Mouse (Mus musculus): Measurements from ENCODE around the gene Smoc2. TPM values are rescaled to one million over a fixed set of nuclear protein-coding genes. Genes with fewer than 3 reads are reported as not detected.

Gene Smoc2
- polyA plus RNA-seq, 1 experiment, result 33.5 TPM

DNA sequence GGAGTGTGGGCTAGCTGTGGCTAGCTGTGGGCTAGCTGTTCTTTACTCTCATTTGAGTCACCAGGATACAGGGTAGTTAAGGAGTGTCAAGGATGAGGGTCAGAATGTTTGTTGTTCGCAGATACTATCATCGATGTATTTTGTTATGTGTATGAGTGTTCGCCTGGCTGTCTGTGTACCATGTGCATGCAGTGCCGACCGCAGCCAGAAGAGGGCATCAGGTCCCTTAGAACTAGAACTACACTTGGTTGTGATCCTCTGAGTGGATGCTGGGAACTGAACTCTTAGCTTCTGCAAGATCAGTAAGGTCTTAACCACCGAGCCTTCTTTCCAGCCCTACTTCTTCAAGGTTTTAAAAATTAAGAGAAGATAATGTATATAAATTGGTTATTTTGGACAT lies 24.4 kb downstream of the Smoc2 start:
- Histone ChIP-seq H3K4me1 (ENCODE audit: control insufficient read depth, insufficient read depth, insufficient read length, low read length) (no peaks in the 10 kb centered on the region), H3K27ac (replicated peaks; ENCODE audit: low read depth, low read length) (no peak overlapping the region), H3K4me3 (ENCODE audit: insufficient read depth, low read depth, low read length) (no peak overlapping the region)

DNA sequence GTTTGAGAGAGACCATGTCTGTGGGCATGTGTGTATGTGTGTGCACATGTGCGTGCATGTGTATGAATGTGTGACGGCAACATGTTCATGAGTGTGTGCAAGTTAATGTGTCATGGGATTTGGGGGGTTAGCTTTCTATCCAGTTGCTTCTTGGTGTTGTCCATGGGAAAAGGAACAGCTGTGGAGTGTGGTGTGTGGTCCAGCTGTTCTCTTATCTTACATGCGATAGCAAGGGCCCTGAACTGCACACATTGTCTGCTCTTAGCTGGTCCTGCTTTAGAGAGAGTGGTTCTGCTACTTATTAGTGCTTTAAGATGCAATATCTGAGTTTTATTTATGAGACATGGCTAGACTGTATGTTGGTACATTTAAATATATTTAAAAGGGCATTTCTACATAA lies 30.6 kb downstream of the Smoc2 start:
- no peak overlapping the region for H3K4me3 ChIP-seq (ENCODE audit: insufficient read depth, low read depth, low read length)
- H3K27ac ChIP-seq (replicated peaks; ENCODE audit: low read depth, low read length), result no peak overlapping the region
- H3K4me1 ChIP-seq (ENCODE audit: control insufficient read depth, insufficient read depth, insufficient read length, low read length), result no peaks in the 10 kb centered on the region

DNA sequence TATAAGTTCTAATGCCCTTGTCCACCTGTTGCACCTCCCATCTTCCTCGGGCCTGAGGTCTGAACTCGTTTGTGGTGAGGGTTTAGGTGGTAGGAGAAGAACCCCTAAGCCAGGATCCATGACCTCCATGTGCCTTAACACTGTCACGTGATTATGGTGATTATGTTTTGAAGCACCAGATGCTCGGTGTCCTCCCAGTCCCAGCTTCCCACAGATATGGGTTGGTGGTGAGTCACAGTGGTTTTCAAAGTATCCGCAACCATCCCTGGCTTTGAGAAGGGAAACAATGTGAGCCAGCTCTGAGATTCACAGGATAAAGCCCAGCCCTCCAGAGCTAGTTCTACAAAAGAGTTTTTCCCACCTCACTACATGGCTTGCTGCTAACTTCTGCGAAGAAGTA lies 33.1 kb downstream of the Smoc2 start:
- Histone ChIP-seq H3K4me1 (ENCODE audit: control insufficient read depth, insufficient read depth, insufficient read length, low read length) (no peaks in the 10 kb centered on the region), H3K27ac (replicated peaks; ENCODE audit: low read depth, low read length) (no peak overlapping the region), H3K4me3 (ENCODE audit: insufficient read depth, low read depth, low read length) (no peak overlapping the region)

DNA sequence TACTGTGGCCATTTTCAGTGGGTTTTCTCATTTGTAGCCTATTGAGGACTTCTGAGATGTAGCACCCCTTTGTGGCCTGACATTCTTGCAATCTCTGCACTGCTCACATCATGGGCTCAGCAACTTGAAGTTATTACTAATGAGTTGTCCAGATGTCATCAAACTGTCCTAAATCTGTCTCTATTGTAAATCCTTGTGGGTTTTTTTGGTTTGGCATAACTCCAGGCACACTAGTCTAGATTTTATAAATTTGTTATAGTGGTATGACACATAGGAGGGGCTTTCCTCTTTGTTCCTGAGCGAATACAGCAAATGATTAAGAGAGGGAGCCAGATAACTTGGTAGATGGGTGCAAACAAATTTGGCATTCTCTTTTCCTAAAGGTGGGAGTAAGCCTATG lies 35.0 kb downstream of the Smoc2 start:
- no peak overlapping the region for H3K4me3 ChIP-seq (ENCODE audit: insufficient read depth, low read depth, low read length)
- H3K4me1 ChIP-seq (ENCODE audit: control insufficient read depth, insufficient read depth, insufficient read length, low read length), result no peaks in the 10 kb centered on the region
- H3K27ac ChIP-seq (replicated peaks; ENCODE audit: low read depth, low read length), result no peak overlapping the region

DNA sequence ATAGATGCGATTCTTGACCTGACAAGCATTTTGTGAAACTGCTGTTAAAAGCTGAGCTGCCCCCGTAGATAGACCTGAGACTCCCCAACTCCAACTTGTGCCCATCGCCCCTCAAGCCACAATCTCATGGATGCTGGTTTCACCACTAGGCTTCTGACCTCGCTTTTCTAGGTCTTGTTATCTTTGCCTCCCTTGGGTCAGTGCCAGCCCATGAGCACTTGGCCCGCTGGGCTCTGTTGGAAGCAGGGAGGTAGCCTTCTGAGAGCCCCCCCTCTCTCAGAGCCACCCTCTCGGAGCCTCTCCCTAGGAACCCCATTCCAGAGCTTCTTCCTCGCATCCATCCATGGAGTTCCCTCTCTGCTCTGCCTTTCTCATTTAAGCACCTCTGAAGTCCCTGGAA lies 37.2 kb downstream of the Smoc2 start:
- no peaks in the 10 kb centered on the region for H3K4me1 ChIP-seq (ENCODE audit: control insufficient read depth, insufficient read depth, insufficient read length, low read length)
- H3K27ac ChIP-seq (replicated peaks; ENCODE audit: low read depth, low read length), result no peak overlapping the region
- no peak overlapping the region for H3K4me3 ChIP-seq (ENCODE audit: insufficient read depth, low read depth, low read length)

DNA sequence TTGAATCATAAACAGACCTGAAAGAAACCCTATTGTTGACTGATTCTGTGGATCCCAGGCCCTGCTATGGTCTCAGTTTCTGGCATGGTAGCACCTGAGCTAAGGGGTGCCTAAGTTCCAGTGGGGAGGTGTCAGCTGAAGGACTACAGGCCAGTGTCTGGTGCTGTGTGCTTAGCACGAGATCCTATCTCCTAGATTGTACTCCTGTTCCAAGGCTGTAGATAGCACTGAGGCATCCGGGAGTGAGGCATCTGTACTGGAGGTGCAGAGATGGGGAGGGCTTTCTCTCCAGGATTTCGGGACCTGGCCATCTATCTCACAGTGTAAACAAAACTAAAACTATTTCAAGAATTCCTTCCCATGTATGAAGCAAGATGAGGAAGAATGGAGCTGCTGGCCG lies 38.1 kb downstream of the Smoc2 start:
- no peak overlapping the region for H3K4me3 ChIP-seq (ENCODE audit: insufficient read depth, low read depth, low read length)
- H3K27ac ChIP-seq (replicated peaks; ENCODE audit: low read depth, low read length), result no peak overlapping the region
- H3K4me1 ChIP-seq (ENCODE audit: control insufficient read depth, insufficient read depth, insufficient read length, low read length), result no peaks in the 10 kb centered on the region

DNA sequence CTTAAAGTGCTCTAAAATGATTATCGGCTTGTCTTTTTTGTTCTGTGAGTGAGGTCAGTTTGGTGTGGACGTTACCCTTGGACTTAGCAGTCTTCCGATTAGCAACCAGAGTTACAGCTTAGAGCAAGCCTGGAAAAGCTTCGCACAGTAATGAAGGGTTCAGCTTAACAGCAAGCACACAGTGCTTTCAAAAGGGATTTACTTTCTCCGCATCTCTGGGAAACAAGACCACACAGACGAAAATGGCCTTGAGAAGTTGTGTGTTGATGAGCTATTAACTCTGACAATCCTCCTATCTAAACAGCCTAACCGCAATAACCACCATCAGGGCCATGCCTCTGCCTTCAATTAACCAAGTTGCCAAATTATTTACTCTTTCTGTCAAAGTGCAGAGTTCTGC lies 46.9 kb downstream of the Smoc2 start:
- H3K4me1 ChIP-seq (ENCODE audit: control insufficient read depth, insufficient read depth, insufficient read length, low read length), result no peaks in the 10 kb centered on the region
- no peak overlapping the region for H3K4me3 ChIP-seq (ENCODE audit: insufficient read depth, low read depth, low read length)
- no peak overlapping the region for H3K27ac ChIP-seq (replicated peaks; ENCODE audit: low read depth, low read length)

DNA sequence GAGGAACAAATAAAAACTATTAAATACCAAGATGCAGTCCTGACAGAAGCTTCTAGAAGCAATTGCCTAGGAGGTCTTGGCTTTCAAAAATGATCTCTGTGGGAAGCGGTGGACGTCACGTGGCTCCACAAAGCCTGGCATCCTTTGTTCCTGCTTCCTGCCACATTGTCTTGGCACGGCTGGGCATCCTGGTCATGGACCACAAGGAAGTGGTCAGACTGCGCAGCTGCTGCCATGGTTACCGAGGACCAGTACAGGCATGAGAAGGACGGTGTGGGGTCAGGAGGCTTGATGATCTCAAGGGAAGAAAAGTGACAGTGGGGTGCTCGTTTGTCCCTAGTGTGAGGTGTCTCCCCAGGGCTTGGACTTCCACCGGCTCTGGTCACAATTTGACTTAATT lies 48.7 kb downstream of the Smoc2 start:
- Histone ChIP-seq H3K4me1 (ENCODE audit: control insufficient read depth, insufficient read depth, insufficient read length, low read length) (no peaks in the 10 kb centered on the region), H3K27ac (replicated peaks; ENCODE audit: low read depth, low read length) (no peak overlapping the region), H3K4me3 (ENCODE audit: insufficient read depth, low read depth, low read length) (no peak overlapping the region)

DNA sequence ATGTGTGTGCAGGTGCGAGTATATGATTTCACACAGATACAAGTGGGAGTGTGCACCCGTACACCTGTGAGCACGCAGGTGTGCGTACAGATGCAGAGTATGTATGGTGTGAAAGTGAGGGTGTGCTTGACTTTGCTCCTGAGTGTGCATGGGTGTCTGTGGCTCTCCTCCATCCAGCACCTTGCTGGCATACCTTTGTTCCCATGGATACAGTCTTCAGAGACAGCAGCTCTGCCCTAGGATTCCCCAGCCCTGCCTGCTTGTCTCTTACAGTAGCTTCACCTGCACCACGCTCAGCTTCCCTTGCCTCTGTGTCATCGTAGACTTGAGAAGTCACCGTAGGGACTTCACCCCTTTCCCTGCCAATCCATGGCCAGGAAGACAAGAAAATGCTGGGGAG lies 51.2 kb downstream of the Smoc2 start:
- H3K4me1 ChIP-seq (ENCODE audit: control insufficient read depth, insufficient read depth, insufficient read length, low read length), result no peaks in the 10 kb centered on the region
- H3K4me3 ChIP-seq (ENCODE audit: insufficient read depth, low read depth, low read length), result no peak overlapping the region
- H3K27ac ChIP-seq (replicated peaks; ENCODE audit: low read depth, low read length), result no peak overlapping the region

DNA sequence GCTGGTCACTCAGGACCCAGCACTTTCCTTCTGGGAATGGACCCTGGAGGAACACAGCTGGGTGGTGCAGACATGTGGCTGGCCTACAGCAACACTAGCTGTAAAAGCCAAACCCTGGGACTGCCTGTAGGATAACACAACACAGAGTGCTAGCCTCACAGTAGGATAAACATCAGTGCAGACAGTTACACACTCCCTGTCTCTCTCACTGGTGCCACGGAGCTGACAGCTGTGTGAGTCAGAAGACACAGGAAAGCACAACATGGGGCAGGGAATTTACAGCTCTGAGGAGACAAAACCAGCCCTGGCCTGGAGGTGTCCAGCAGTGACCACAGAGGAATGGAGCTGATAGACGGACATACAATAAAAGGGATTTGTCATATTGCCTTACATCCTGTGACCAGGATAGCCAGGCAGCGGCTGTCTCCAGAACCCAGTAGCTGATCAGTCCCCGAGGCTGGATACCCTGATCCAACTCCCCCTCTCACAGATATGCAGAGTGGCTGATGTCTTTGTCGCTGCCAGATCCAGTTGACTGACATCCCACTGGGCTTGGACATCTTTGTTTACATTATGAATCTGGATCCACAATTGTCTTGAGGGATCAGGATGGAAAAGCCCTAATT lies 60.7 kb downstream of the Smoc2 start:
- Histone ChIP-seq H3K4me1 (ENCODE audit: control insufficient read depth, insufficient read depth, insufficient read length, low read length) (no peaks in the 10 kb centered on the region), H3K4me3 (ENCODE audit: insufficient read depth, low read depth, low read length) (no peak overlapping the region), H3K27ac (replicated peaks; ENCODE audit: low read depth, low read length) (no peak overlapping the region)

DNA sequence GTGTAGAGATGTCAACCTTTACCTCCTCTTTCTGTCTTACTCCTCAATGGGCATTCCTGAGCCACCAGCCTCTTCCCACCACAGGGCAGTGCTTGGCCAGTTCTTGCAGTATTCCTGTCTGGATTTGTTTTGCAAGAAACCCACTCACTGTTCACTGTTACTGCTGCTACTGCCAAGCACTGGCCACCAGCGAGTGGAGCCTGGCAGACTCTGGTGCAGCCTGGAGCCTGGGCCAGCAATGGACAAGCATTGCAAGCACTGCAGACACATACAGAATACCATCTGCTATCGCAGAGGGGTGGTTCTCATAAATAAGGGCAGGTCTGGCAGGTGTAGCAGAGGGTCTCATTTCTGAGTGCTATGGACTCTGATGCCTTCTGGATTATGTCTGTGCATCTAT lies 61.4 kb downstream of the Smoc2 start:
- Histone ChIP-seq H3K4me3 (ENCODE audit: insufficient read depth, low read depth, low read length) (no peak overlapping the region), H3K27ac (replicated peaks; ENCODE audit: low read depth, low read length) (no peak overlapping the region), H3K4me1 (ENCODE audit: control insufficient read depth, insufficient read depth, insufficient read length, low read length) (no peaks in the 10 kb centered on the region)

DNA sequence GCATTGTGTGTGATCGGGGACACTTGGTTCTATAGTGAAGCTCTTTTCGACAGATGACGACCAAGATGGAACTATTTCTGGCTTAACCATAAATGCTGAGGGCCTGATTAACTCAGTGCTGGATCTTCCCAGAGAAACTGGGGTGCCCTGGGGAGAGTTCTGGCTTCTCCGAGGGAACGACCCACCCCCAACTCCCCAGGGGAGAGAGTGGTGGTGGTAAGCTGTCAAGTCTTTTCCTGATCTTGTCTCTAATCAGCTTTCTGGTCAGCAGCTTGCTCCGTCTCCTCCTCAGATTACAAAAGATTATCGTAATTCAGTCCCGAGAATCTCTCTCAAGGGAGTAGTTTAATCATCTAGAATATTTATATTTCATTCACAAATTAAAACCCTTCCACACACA lies 63.2 kb downstream of the Smoc2 start:
- Histone ChIP-seq H3K4me3 (ENCODE audit: insufficient read depth, low read depth, low read length) (no peak overlapping the region), H3K27ac (replicated peaks; ENCODE audit: low read depth, low read length) (no peak overlapping the region), H3K4me1 (ENCODE audit: control insufficient read depth, insufficient read depth, insufficient read length, low read length) (no peaks in the 10 kb centered on the region)

DNA sequence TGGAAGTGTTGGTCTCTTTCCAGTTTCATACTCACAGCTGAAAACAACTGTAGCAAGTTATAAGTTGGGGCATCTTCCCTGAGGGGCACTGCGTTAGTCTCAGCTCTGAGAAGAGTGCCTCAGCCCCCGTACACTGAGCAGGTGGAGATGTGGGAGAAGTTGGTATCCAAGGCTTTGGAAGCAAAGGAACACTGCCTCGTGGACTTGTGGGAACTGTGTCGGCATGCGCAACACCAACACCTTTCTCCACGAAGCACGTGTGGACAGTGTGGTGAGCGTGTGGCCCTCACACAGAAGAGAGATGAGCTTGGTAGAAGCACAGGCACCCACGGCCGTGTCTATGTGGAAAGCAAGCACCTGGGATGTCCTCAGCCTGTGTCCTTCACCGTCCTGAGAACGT lies 64.1 kb downstream of the Smoc2 start:
- Histone ChIP-seq H3K4me1 (ENCODE audit: control insufficient read depth, insufficient read depth, insufficient read length, low read length) (no peaks in the 10 kb centered on the region), H3K27ac (replicated peaks; ENCODE audit: low read depth, low read length) (no peak overlapping the region), H3K4me3 (ENCODE audit: insufficient read depth, low read depth, low read length) (no peak overlapping the region)

DNA sequence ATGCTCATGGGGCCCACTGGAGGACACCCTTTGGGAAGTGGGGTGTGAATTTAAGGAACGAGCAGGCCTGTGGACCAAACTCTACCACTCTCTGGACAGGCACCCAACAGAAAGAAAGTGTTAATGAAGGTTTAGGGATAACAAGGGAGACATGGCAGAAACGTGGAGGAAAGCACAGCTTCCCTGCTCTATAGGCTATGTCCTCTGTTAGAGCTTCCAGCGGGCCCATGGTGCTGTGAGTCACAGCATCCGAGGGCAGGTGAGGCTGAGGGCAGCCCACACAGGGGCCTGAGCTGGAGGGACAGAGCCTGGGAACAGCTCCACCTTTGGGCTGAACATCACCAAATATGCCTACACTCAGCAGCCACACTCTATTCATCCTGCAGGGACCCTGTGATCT lies 66.2 kb downstream of the Smoc2 start:
- H3K4me1 ChIP-seq (ENCODE audit: control insufficient read depth, insufficient read depth, insufficient read length, low read length), result no peaks in the 10 kb centered on the region
- H3K4me3 ChIP-seq (ENCODE audit: insufficient read depth, low read depth, low read length), result no peak overlapping the region
- no peak overlapping the region for H3K27ac ChIP-seq (replicated peaks; ENCODE audit: low read depth, low read length)

DNA sequence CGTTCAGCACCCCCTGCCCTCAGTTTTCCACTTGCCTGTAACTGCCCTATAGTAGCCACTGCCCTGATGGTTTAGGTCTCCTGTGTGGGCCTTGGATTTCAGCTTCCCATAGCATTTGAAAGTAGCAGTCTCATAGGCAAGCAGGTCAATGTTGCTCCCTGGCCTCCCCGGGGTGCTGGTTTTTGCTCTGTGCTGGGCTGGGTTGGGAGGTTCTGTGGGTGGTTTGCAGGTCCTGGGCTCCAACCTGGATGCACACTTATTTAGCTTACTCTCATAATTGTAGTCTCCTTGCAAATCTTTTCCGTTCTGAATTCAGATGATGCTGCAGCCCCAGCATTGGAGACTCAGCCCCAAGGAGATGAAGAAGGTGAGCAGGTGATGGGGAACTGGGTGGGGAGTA lies 67.6 kb downstream of the Smoc2 start:
- Histone ChIP-seq H3K4me1 (ENCODE audit: control insufficient read depth, insufficient read depth, insufficient read length, low read length) (no peaks in the 10 kb centered on the region), H3K4me3 (ENCODE audit: insufficient read depth, low read depth, low read length) (no peak overlapping the region)

DNA sequence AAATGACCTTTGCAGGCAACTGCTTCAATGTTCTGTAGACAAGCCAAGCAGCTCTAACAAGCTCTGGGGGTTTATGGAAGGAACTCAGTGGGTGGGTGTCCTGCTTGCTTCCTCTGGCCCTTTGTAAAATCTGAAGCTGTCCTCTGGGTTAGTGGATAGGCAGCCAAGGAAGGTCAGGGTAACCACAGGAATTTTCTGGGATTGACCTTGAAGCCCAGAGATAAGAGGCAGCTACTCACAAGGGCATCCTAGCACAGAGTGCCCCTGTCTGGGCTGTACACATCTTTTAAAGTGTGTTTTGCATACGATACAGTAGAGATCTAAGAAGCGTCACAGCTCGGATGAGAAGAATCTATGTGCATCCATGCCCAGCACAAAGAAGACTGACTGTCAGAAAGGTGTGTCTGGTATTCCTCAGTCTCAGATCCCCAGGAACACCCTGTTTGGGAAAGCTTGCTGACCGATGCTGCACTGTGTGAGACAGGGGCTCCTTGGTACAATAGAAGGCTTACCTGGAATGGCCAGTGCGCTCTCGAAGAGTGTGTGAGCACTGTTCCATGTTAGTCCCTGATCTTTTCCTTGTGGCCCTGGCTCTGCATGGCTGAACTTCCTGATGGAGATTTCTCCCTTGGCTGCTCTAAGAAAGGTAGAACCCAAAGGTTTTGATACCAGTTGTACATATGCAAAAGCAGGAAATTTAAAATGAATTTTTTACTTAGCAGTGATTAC lies 69.9 kb downstream of the Smoc2 start:
- no peak overlapping the region for H3K4me3 ChIP-seq (ENCODE audit: insufficient read depth, low read depth, low read length)
- H3K27ac ChIP-seq (replicated peaks; ENCODE audit: low read depth, low read length), result no peak overlapping the region
- H3K4me1 ChIP-seq (ENCODE audit: control insufficient read depth, insufficient read depth, insufficient read length, low read length), result no peaks in the 10 kb centered on the region

More for the DNA sequence above, 67.6 kb downstream of the Smoc2 start:
- H3K27ac ChIP-seq (replicated peaks; ENCODE audit: low read depth, low read length), result no peak overlapping the region
